Mouse (Mus musculus) stomach, adult 2 months (tissue): ENCODE results near the gene Gbp2b. TPM values are rescaled to one million over a fixed set of nuclear protein-coding genes. Genes with fewer than 3 reads are reported as not detected.

Source experiments
- polyA plus RNA-seq: library from polyadenylated mRNA; depleted of rRNA; stranded (reverse); fragments of >200 nt; gene quantifications from 2 replicates; pipeline ENCODE4 v1.2.3, GENCODE M21; 2012; rRNA removed

Gbp2b gene
- polyA plus RNA-seq, result not detected in 2 replicates

GRCm38 (mm10) chr3:142594547-142594946, at the start of gene Gbp2b:
Gene Gbp2b (plus strand): TSS chr3:142594847.

GRCm38 (mm10) chr3:142559632-142560228, 34.9 kb upstream of the Gbp2b start, which contains the start of gene Gbp3:
Gene Gbp3 (plus strand): TSS chr3:142560026.

GRCm38 (mm10) chr3:142620111-142620955, 25.7 kb downstream of the Gbp2b start, which contains the start of gene Gbp2:
Gene Gbp2 (plus strand): TSS chr3:142620602.

Other genes with a start within 250 kb of the Gbp2b start
- 37.1 and 40.1 TPM in 2 replicates for gene Pdlim5, start 199.2 kb upstream of the Gbp2b start, polyA plus RNA-seq
- 0.12 and 0.15 TPM in 2 replicates for gene Gbp5, start 100.9 kb upstream of the Gbp2b start, polyA plus RNA-seq
- gene Gbp7, start 64.5 kb upstream of the Gbp2b start, polyA plus RNA-seq, result 0.20 and 0.34 TPM in 2 replicates
- 3.7 and 4.5 TPM in 2 replicates for gene Gbp3, start 34.8 kb upstream of the Gbp2b start, polyA plus RNA-seq
- 2.4 and 2.8 TPM in 2 replicates for gene Gbp2, start 25.8 kb downstream of the Gbp2b start, polyA plus RNA-seq
- gene Kyat3, start 106.2 kb downstream of the Gbp2b start, polyA plus RNA-seq, result 0.68 and 1.7 TPM in 2 replicates
- gene Gtf2b, start 170.2 kb downstream of the Gbp2b start, polyA plus RNA-seq, result 3.2 and 4.8 TPM in 2 replicates